Mouse (Mus musculus) cerebellum, postnatal 14 days (tissue): ENCODE measurements around the gene Pbxip1.
"Not testable (repeated sequence)": the region's sequence is repeated elsewhere in the genome, so short reads cannot be mapped to it uniquely, and the experiment has no call there.

Experiments
- DNase-seq, 2 experiments: peaks; one replicate each; pipeline ENCODE4 v3.0.0; 2021; ENCODE audit warnings: mixed read lengths in 2 of 2

Gene Pbxip1

GRCm38 (mm10) chr3:89409701-89410100 lies 26.8 kb upstream of the Pbxip1 start:
- no peak for DNase-seq

GRCm38 (mm10) chr3:89410864-89411263 lies 25.6 kb upstream of the Pbxip1 start:
- no peak for DNase-seq

GRCm38 (mm10) chr3:89411490-89412393 lies 24.8 kb upstream of the Pbxip1 start, which contains the start of gene Flad1:
TSS of gene Flad1 (minus strand) at chr3:89411870.
- DNase-seq, result peak; percentile 99 to 100

- DNase-seq, result no peak
Observed at GRCm38 (mm10) chr3:89416158-89416557, 20.3 kb upstream of the Pbxip1 start.

- no peak for DNase-seq
Observed at GRCm38 (mm10) chr3:89417131-89417530, 19.4 kb upstream of the Pbxip1 start.

- DNase-seq, result no peak
Observed at GRCm38 (mm10) chr3:89417840-89418169, 18.7 kb upstream of the Pbxip1 start.

GRCm38 (mm10) chr3:89418170-89418860 lies 18.2 kb upstream of the Pbxip1 start, which contains the start of the genes Cks1b and Shc1:
TSS of gene Cks1b (minus strand) at chr3:89418383.
TSS of gene Shc1 (plus strand) at chr3:89418443.
- DNase-seq, result peak; percentile 91 to 92

- DNase-seq, result peak; percentile 61 to 64
Observed at GRCm38 (mm10) chr3:89418861-89419250, 17.6 kb upstream of the Pbxip1 start.

- DNase-seq, result peak; percentile 28 to 32
Observed at GRCm38 (mm10) chr3:89419571-89419970, 16.9 kb upstream of the Pbxip1 start.

- no peak for DNase-seq
Observed at GRCm38 (mm10) chr3:89419981-89420380, 16.5 kb upstream of the Pbxip1 start.

- no peak for DNase-seq
Observed at GRCm38 (mm10) chr3:89420421-89420820, 16.1 kb upstream of the Pbxip1 start.

- peak; percentile 54 to 68 for DNase-seq
Observed at GRCm38 (mm10) chr3:89421002-89421774, 15.3 kb upstream of the Pbxip1 start.

GRCm38 (mm10) chr3:89421810-89422473 lies 14.6 kb upstream of the Pbxip1 start:
- peak; percentile 21 to 45 for DNase-seq

GRCm38 (mm10) chr3:89422556-89423205 lies 13.8 kb upstream of the Pbxip1 start:
- DNase-seq, result no peak

GRCm38 (mm10) chr3:89424416-89425140 lies 11.9 kb upstream of the Pbxip1 start:
- no peak for DNase-seq

- DNase-seq, result no peak
Observed at GRCm38 (mm10) chr3:89425141-89425525, 11.4 kb upstream of the Pbxip1 start.

- DNase-seq, result no peak
Observed at GRCm38 (mm10) chr3:89425876-89426275, 10.6 kb upstream of the Pbxip1 start.

GRCm38 (mm10) chr3:89429021-89429420 lies 7.5 kb upstream of the Pbxip1 start:
- DNase-seq, result not testable (repeated sequence)

- peak; percentile 94 to 96 for DNase-seq
Observed at GRCm38 (mm10) chr3:89430171-89431159, 6.0 kb upstream of the Pbxip1 start, which contains the start of gene Pygo2. TSS of gene Pygo2 (plus strand) at chr3:89430214.

- DNase-seq, result no peak
Observed at GRCm38 (mm10) chr3:89432606-89433005, 3.9 kb upstream of the Pbxip1 start.
